Mouse (Mus musculus) neural tube, embryonic 11.5 days (tissue): ENCODE results near the gene Pipox. TPM values are rescaled to one million over a fixed set of nuclear protein-coding genes. Genes with fewer than 3 reads are reported as not detected.

Experiments
- polyA plus RNA-seq: library from polyadenylated mRNA; unstranded; fragments of >200 nt; fragmentation: Nextera tagmentation; extraction: Ambion mirVana; gene quantifications from 2 replicates; pipeline ENCODE4 v1.2.1, GENCODE M21; 2014

The Pipox gene
- polyA plus RNA-seq, 1 experiment from 2014 or later: 4.0 TPM

Other genes with a start within 250 kb of the Pipox start
- 3.8 and 4.0 TPM in 2 replicates for gene Nufip2, start 207.9 kb downstream of the Pipox start, polyA plus RNA-seq
- gene Cryba1, start 168.8 kb downstream of the Pipox start, polyA plus RNA-seq: 2.8 and 3.6 TPM in 2 replicates
- gene Myo18a, start 130.8 kb downstream of the Pipox start, polyA plus RNA-seq: 26.5 and 31.3 TPM in 2 replicates
- gene Gm10277, start 106.3 kb downstream of the Pipox start, polyA plus RNA-seq: 0.68 and 0.93 TPM in 2 replicates
- 12.4 and 13.8 TPM in 2 replicates for gene Sez6, start 36.7 kb upstream of the Pipox start, polyA plus RNA-seq
- 17.8 and 19.6 TPM in 2 replicates for gene Phf12, start 88.7 kb upstream of the Pipox start, polyA plus RNA-seq
- 18.4 and 19.4 TPM in 2 replicates for gene Dhrs13, start 138.2 kb upstream of the Pipox start, polyA plus RNA-seq
- gene Flot2, start 143.8 kb upstream of the Pipox start, polyA plus RNA-seq: 60.8 and 62.9 TPM in 2 replicates
- gene Eral1, start 186.3 kb upstream of the Pipox start, polyA plus RNA-seq: 35.9 and 37.3 TPM in 2 replicates
- gene Fam222b, start 200.6 kb upstream of the Pipox start, polyA plus RNA-seq: 27.6 and 33.2 TPM in 2 replicates